Mouse (Mus musculus) ovary, postnatal 10 days (tissue): ENCODE results near the gene Pou6f2.

Source experiments
- DNase-seq: peaks from one replicate; pipeline ENCODE4 v3.0.0; 2022; ENCODE audit warnings: low spot score

Gene Pou6f2

GRCm38 (mm10) chr13:18397586-18397985 is at the start of gene Pou6f2:
Gene Pou6f2 (minus strand): TSS chr13:18397686.
- DNase-seq = no peak

DNA sequence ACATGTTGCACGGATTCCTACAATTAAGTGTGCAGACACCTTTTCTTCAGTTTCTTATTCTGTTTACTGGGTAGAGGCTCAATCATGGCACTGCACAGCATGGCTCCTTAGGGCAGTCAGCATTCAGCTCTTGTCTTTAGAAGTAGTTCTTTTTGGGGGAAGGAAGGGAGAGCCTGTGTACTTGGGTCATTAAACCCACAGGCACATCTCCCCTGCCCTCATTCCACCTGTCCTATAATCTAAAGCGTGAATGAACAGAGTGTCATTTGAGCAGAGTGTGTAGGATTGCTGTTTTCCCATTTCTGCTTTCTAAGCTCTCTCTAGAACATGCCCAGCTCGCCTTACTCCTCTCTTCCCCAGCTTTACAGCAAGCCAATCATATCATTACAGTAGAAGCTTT is 42.4 kb upstream of the Pou6f2 start:
- DNase-seq = no peak

GRCm38 (mm10) chr13:18387673-18388072 is 9.8 kb downstream of the Pou6f2 start:
- DNase-seq = no peak

DNA sequence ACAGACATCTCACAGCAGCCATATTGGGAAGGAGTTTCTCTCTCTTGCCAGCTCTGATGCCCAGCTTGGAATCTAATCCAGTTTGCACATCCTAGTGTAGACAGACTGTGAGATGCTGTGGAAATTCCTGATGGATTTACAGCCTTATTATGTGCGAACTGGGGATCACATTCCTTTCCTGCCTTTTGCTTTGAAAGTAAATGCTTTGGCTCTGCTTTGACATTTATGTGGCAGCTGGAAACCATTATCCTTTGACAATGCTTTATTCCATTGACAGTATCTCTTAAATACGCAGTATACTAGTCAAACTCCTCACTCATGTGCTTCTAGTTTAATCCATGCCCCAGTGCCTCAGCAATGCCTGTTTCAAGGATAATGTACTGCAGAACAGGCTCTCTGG is 34.1 kb downstream of the Pou6f2 start:
- no peak for DNase-seq

DNA sequence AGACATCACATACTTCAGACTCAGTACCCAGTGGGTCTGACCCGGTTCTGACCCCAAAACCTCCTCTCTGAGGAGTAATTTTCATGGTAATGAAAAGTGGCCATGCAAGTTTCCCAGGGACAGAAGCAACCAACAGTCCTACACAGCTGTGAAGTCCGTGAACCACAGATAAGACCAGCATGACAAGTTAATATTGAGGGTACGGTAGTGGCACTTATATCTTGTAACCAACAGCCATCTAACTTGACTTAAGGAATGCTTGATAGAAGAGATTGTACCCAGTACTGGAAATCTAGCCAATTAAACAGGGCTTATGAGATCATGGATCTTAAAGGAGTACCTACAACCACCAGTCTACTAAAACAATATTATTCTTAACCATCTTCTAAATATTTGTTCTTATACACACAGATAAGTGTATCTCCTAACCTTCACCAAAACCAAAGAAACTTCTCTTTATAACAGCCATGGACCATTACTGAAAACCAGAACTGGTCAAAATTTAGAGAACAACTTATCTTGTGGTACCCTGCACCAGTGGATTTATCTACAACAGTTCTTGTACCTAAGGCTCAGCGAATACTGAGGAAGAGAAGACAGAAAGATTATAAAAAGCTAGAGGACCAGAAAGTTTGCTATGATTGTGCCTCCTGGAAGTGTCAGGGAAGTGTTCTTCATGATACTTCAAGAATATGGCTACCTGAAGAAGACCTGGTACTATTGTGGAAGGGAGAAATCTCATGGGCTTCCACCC is 52.7 kb downstream of the Pou6f2 start:
- DNase-seq = no peak

- no peak for DNase-seq
These were observed 58.5 kb downstream of the Pou6f2 start for GRCm38 (mm10) chr13:18338910-18339501.

DNA sequence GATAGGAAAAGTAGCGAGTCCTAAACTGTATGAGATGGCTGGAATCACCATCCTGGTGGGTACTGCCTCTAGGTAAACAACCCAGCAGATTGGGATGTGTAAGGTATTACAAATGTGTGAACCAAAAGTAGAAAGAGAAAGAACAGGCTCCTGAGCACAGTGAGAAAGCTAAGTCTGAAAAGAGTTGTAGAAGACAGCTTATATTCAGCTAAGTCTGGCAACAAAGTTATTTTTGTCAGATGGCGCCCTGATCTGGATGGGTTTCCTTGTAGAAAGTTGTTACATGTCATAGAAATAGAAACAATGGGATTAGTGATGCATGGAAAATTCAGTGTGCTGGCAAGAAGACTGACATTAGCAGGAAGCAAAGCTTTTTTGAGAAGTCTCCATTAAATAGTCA is 59.5 kb downstream of the Pou6f2 start:
- DNase-seq = no peak

GRCm38 (mm10) chr13:18334035-18334434 is 63.5 kb downstream of the Pou6f2 start:
- DNase-seq = no peak

DNA sequence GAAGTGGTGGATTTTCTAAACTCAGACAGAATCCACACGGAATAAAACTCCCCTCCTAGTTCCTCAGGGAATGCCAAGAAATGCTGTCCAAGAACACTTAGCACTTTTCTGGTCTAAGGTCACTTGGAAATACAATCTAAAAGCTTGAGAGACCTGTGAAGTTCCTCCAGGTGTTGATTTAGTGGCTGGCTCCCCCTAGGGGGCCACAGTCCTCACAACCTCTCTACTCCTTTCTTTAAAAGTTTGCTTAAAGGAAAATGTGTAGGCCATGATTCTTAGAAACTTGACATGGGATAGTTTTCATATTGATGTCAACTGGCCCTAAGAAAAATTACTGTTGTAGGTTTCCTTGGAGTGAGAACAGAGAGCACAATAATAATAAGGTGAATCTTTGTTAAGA is 64.9 kb downstream of the Pou6f2 start:
- no peak for DNase-seq

- DNase-seq = no peak
These were observed 73.4 kb downstream of the Pou6f2 start for GRCm38 (mm10) chr13:18323980-18324678.

DNA sequence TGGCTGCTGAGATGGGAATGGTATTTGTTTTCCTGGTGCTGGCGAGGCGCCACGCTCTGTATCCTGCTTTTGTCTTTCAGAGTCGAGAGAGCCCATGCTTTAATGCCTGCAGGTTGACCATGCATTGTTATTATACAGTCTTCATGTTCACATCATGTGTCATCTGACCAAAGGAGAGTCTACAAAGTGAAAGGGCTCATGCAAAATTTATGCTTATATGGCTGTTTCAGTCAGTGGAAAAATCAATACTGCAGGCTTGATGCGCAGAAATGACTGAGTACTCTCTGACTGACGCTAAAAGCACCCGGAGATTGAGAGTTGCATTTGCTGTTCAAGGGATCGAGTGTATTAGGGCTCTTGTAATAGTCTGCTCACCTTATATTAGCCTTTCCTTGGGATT is 74.1 kb downstream of the Pou6f2 start:
- no peak for DNase-seq

GRCm38 (mm10) chr13:18312613-18313012 is 84.9 kb downstream of the Pou6f2 start:
- no peak for DNase-seq

DNA sequence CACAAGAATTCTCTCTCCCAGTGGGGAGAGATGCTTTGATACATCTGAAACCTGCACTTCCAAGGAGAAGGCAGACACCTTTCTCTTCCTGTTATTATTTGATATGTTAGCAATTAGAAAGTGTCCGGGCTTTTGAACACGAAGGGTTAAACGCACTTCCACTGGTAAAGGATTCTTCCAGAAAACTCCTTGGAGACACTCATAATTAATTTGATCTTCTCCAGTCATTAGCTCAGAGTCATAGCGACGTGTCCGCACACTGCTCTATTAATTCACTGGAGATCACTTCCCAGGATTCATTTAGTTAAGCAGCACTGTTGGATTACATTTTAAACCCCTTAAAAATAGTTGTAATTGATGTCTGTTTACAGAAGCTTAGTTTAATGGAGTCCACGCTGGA is 88.5 kb downstream of the Pou6f2 start:
- no peak for DNase-seq

- no peak for DNase-seq
These were observed 90.9 kb downstream of the Pou6f2 start for GRCm38 (mm10) chr13:18306506-18307145.

- no peak for DNase-seq
These were observed 97.5 kb downstream of the Pou6f2 start for GRCm38 (mm10) chr13:18299966-18300365.

DNA sequence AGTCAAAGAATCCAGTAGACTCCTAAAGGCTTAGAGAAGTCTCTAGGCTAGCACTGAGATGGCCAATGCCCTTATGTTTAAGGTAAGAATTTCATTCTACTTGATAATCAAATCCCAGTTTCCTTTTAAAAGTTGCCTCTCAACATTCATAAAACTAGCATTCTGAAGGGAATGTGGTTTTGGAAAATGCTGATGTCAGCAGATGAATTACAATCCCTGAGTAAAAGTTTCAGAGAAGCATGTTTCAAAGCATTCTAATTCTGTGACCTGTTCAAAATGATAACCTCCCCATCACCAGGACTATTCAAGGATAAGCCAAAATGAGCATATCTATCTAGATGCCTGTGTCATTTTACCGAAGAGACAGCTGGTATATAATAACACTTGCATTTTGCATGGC is 104.0 kb downstream of the Pou6f2 start:
- DNase-seq = no peak

- no peak for DNase-seq
These were observed 107.1 kb downstream of the Pou6f2 start for GRCm38 (mm10) chr13:18290253-18290914.

DNA sequence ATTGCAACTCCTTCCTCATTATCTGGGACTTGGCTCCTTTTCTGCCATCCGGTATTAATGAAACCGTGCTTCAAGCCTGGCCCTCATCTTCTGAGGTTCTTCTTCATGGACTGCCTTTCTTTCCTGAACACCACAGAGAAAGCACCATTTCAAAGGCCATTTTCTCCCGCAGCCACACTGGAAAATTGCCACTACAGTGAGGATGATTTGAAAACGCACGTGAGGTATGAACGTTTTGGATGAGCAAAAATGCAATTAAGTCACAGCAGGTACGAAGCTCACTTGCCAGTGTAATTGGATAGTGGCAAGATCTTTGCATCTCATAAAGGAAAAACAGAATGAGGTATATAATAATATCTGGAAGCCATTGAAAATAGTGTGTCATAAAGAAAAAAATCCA is 110.0 kb downstream of the Pou6f2 start:
- DNase-seq = no peak

GRCm38 (mm10) chr13:18282361-18282982 is 115.0 kb downstream of the Pou6f2 start:
- DNase-seq = no peak

DNA sequence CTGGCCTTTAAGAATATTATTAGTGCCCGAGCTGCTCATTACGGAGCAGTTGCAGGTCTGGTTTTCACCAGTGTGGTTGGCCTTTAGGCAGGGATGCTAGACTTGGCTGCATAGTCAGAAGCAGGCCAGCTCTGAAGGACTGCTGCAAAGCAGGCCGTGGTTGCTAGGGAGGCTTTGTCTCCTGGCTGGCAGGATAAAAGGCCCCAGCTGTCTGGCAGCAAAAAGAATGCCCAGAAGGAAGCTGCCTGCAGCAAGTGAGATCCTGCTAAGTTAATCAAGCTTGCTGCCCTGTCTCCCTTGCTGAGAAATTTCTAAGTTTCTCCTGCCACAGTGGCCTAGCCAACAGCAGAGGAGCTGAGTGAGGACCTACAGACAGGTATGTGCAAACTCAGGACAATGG is 116.4 kb downstream of the Pou6f2 start:
- DNase-seq = no peak

DNA sequence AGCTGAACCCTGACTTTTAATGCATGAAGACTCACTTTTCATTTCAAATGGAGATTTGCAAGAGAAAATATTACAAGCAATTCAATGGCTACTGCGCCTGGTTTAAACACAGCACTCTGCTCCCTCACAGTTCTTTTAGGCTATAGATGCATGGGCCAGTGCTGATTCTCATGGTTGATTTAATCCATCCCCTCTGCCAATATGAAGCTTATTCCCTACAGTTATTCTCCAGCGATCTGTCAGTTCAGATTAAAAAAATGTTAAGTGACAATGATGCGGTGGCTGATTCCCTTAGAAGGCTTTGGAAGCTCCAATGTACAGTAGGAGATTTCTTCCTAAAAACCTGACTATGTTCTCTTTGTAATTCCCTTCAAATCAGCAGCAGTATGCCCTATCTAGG is 144.4 kb downstream of the Pou6f2 start:
- DNase-seq = no peak
